Mouse (Mus musculus) forebrain, embryonic 13.5 days (tissue): Measurements from ENCODE around the gene Ube2h. TPM values are rescaled to one million over a fixed set of nuclear protein-coding genes. Genes with fewer than 3 reads are reported as not detected.

ENCODE experiments used
- ATAC-seq: fragments of 200-750 bp; cut with Nextera tagmentation; 2 replicates; pipeline ENCODE4 v1.8.0; 2017
- H3K27ac ChIP-seq: fragments of 300-500 bp; sonication (generic); 2 replicates; pipeline ENCODE4 v1.5.1; 2015; ENCODE audit warnings: inconsistent platforms, mild to moderate bottlenecking, moderate library complexity
- H3K27me3 ChIP-seq: fragments of 300-500 bp; sonication (generic); 2 replicates; pipeline ENCODE4 v1.6.1; 2015; ENCODE audit warnings: mild to moderate bottlenecking, inconsistent platforms
- H3K36me3 ChIP-seq: fragments of 300-500 bp; sonication (generic); 2 replicates; pipeline ENCODE4 v1.6.1; 2015; ENCODE audit warnings: mild to moderate bottlenecking, inconsistent platforms; ENCODE audit not compliant: poor library complexity, severe bottlenecking
- H3K4me1 ChIP-seq: fragments of 300-500 bp; sonication (generic); 2 replicates; pipeline ENCODE4 v1.6.1; 2015; ENCODE audit warnings: inconsistent platforms
- H3K4me2 ChIP-seq: fragments of 300-500 bp; sonication (generic); 2 replicates; pipeline ENCODE4 v1.6.1; 2015; ENCODE audit warnings: inconsistent platforms, mild to moderate bottlenecking, moderate library complexity
- H3K4me3 ChIP-seq: fragments of 300-500 bp; sonication (generic); 2 replicates; pipeline ENCODE4 v1.5.1; 2015; ENCODE audit warnings: mild to moderate bottlenecking, inconsistent platforms
- H3K9ac ChIP-seq: fragments of 300-500 bp; sonication (generic); 2 replicates; pipeline ENCODE4 v1.6.1; 2015; ENCODE audit warnings: mild to moderate bottlenecking, inconsistent platforms
- H3K9me3 ChIP-seq: fragments of 300-500 bp; sonication (generic); replicated peaks from 2 replicates; pipeline ENCODE4 v1.6.1; 2016; ENCODE audit warnings: inconsistent platforms
- WGBS: fragments of 180-500 bp; shearing (Covaris S2); methylation state at CpG from one replicate; pipeline ENCODE4 v1.1.7; 2015; 5-methylcytosine and 5-hydroxymethylcytosine counted together
- polyA plus RNA-seq: library from polyadenylated mRNA; unstranded; fragments of >200 nt; fragmentation: Nextera tagmentation; extraction: Ambion mirVana; gene quantifications from 2 replicates; pipeline ENCODE4 v1.2.1, GENCODE M21; 2015

Gene Ube2h
- polyA plus RNA-seq, 1 experiment from 2014 or later: 55.8 TPM

DNA sequence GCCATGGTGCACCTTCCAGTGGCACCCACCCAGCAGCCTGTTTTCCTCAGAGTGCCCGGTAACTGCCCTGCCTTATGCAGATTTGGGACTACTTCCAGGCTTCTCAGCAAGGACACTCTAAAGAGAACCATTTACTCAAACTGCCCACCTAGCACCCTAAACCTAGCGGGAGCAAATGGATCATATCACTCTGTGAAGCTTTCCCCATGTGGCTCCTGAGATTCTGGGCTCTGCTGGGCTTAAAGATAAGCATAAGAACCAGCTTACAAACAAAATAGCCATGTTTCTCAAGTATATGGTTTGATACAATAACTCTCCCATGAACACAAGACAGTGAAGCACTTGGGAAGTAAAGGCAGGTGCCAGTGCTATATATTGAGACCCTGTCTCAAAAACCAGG is 11.8 kb downstream of the Ube2h start:
- Histone ChIP-seq H3K4me3 (no peak overlapping the region), H3K36me3 (peaks cover 32% of the 10 kb centered on the region), H3K9ac (no peak overlapping the region), H3K9me3 (no peaks in the 10 kb centered on the region), H3K27me3 (no peaks in the 10 kb centered on the region), H3K4me1 (no peaks in the 10 kb centered on the region), H3K4me2 (no peak overlapping the region), H3K27ac (no peak overlapping the region)
- WGBS: 92% methylated on average over 2 of the region's 2 CpGs
- no peak for ATAC-seq

- no peak for ATAC-seq
- Histone ChIP-seq H3K4me3 (no peak overlapping the region), H3K27me3 (no peaks in the 10 kb centered on the region), H3K36me3 (peaks cover 40% of the 10 kb centered on the region), H3K27ac (no peak overlapping the region), H3K4me2 (no peak overlapping the region), H3K9ac (no peak overlapping the region), H3K9me3 (no peaks in the 10 kb centered on the region), H3K4me1 (no peaks in the 10 kb centered on the region)
- WGBS: 96% methylated on average over 6 of the region's 6 CpGs
Measured at GRCm38 (mm10) chr6:30287958-30288357, 16.4 kb downstream of the Ube2h start.

DNA sequence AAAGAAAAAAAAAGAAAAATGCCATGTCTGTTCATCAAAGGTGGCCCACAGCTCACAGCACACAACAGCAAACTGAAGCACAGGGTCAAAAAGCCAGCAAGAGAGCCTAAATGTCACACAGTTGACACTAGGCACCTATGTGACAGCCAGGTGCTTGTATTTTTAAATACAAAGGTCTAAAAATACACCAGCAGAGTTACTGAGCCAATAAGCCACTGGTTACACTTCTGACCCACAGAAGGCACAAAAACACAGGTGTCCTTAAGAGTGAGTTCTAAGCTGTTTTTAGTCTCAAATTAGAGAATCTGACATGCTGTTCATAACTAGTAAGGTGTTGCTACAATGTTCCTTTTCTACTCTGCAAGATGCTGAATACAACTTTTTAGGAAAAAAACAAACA is 17.7 kb downstream of the Ube2h start:
- H3K9ac ChIP-seq: no peak overlapping the region

DNA sequence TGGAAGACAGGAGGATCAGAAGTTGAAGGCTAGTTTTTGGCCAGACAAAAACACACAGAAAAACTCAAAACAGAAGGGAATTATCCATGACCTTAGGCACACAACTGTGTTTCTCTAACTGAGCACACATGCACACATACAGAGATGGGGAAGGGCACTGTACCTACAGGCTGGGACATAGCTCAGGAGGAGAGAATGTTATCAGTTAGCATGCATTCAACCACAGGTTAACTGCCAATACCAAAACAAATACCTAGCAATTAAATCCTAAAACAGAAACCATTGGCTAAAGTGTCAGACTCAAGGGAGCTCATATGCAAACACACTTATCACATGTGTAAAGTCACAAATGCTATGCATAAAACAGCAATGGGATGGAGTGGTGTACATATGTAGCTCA is 20.2 kb downstream of the Ube2h start:
- H3K4me3 ChIP-seq: no peak overlapping the region
- no peak overlapping the region for H3K27ac ChIP-seq
- H3K36me3 ChIP-seq: peaks cover 56% of the 10 kb centered on the region
- H3K9ac ChIP-seq: no peak overlapping the region
- H3K4me2 ChIP-seq: no peak overlapping the region
- no peaks in the 10 kb centered on the region for H3K27me3 ChIP-seq
- H3K9me3 ChIP-seq: no peaks in the 10 kb centered on the region
- no peaks in the 10 kb centered on the region for H3K4me1 ChIP-seq
- ATAC-seq: no peak

More for the DNA sequence above, 17.7 kb downstream of the Ube2h start:
- no peak overlapping the region for H3K4me2 ChIP-seq
- no peaks in the 10 kb centered on the region for H3K9me3 ChIP-seq
- H3K4me3 ChIP-seq: no peak overlapping the region
- H3K27ac ChIP-seq: no peak overlapping the region
- peaks cover 43% of the 10 kb centered on the region for H3K36me3 ChIP-seq
- H3K27me3 ChIP-seq: no peaks in the 10 kb centered on the region
- no peaks in the 10 kb centered on the region for H3K4me1 ChIP-seq
- ATAC-seq: no peak

- H3K36me3 ChIP-seq: peaks cover 62% of the 10 kb centered on the region
- no peak overlapping the region for H3K9ac ChIP-seq
- ATAC-seq: no peak
- WGBS: 99% methylated on average over 2 of the region's 2 CpGs
- no peaks in the 10 kb centered on the region for H3K4me1 ChIP-seq
- no peaks in the 10 kb centered on the region for H3K9me3 ChIP-seq
- no peak overlapping the region for H3K27ac ChIP-seq
- no peaks in the 10 kb centered on the region for H3K27me3 ChIP-seq
- no peak overlapping the region for H3K4me2 ChIP-seq
- no peak overlapping the region for H3K4me3 ChIP-seq
Measured at GRCm38 (mm10) chr6:30282361-30282760, 22.0 kb downstream of the Ube2h start.

DNA sequence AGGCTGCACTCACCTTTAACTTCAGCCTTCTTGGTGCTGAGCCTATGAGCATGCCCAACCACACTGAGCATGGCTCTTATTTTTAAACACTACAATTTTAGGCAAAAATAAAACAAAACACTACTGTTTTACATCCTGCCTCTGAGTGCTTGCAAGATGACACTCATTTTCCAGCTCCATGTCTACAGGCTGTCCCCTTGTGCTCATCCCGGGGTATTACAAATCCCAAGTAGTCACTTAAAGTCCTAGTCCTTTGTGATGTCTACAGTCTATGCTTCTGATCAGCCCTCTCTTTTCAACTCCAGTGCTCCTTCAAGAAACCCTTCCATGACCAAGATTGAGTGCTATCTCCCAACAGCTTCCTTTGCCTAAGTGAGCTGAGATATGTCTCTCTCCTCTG is 26.0 kb downstream of the Ube2h start:
- Histone ChIP-seq H3K9me3 (no peaks in the 10 kb centered on the region), H3K4me2 (no peak overlapping the region), H3K27me3 (no peaks in the 10 kb centered on the region), H3K36me3 (peaks cover 62% of the 10 kb centered on the region), H3K27ac (no peak overlapping the region), H3K4me3 (no peak overlapping the region), H3K9ac (no peak overlapping the region), H3K4me1 (peaks cover 2% of the 10 kb centered on the region)
- no peak for ATAC-seq
- 74% methylated on average over 1 of the region's 1 CpGs for WGBS

DNA sequence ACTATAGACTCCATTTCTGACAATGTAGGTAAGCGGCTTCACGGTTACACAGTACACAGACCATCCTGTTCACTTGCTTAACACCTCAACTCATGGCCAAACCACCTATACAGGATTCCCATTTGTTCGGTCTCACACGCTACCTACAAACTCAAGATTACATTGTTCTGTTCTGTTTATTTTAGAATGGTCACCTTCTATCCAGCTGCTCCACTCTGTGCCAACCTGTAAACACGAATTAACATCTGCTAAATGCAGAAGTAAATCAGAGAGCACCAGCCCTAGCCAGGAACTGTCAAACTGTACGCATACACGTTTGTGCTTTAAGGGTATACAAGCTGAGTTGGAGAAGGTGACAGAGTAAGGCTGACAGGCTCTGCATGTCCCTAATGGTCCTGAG is 27.5 kb downstream of the Ube2h start:
- Histone ChIP-seq H3K4me2 (no peak overlapping the region), H3K4me1 (peaks cover 17% of the 10 kb centered on the region), H3K9me3 (no peaks in the 10 kb centered on the region), H3K27ac (no peak overlapping the region), H3K4me3 (no peak overlapping the region), H3K36me3 (peaks cover 64% of the 10 kb centered on the region), H3K27me3 (no peaks in the 10 kb centered on the region), H3K9ac (no peak overlapping the region)
- ATAC-seq: no peak
- WGBS: 97% methylated on average over 7 of the region's 7 CpGs

- no peak for ATAC-seq
- no peak overlapping the region for H3K4me3 ChIP-seq
- 76% methylated on average over 3 of the region's 3 CpGs for WGBS
Measured at GRCm38 (mm10) chr6:30276375-30276774, 28.0 kb downstream of the Ube2h start.

DNA sequence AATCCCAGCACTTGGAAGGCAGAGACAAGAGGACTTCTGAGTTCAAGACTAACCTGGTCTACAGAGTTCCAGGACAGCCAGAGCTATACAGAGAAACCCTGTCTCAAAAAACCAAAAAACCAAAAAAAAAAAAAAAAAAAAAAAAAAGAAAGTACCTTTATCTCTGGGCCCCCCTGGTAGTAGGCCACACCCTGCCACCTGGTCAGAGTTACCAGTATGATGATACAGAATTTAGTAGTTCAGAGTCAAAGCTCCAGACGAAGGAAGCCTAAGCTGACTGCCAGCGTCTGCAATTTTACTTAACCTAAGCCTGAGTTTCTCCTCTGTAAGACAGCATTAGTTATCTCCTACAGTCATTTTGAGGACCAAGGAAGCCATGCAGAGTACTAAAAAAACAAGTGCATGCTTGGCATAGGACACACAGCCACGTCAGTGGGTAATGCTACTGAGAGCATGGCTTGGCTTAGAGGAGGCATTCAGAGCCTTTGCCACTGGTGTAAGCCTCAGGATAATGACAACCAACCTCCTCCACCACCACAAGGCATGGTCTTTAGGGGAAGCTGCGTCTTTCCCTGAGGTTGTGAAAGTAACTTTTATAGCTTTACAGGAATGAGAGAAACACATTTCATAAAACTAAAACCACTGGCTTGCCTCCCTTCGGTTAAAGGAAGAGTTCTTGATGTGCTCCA is 29.0 kb downstream of the Ube2h start:
- peaks cover 17% of the 10 kb centered on the region for H3K4me1 ChIP-seq
- H3K9ac ChIP-seq: no peak overlapping the region
- WGBS: 81% methylated on average over 5 of the region's 5 CpGs
- H3K36me3 ChIP-seq: peaks cover 60% of the 10 kb centered on the region
- no peak overlapping the region for H3K4me3 ChIP-seq
- no peak overlapping the region for H3K4me2 ChIP-seq
- no peaks in the 10 kb centered on the region for H3K27me3 ChIP-seq
- H3K9me3 ChIP-seq: no peaks in the 10 kb centered on the region
- no peak overlapping the region for H3K27ac ChIP-seq
- ATAC-seq: no peak

More at GRCm38 (mm10) chr6:30276375-30276774, 28.0 kb downstream of the Ube2h start:
- Histone ChIP-seq H3K4me2 (no peak overlapping the region), H3K36me3 (peaks cover 61% of the 10 kb centered on the region), H3K9ac (no peak overlapping the region), H3K27me3 (no peaks in the 10 kb centered on the region), H3K9me3 (no peaks in the 10 kb centered on the region), H3K27ac (no peak overlapping the region), H3K4me1 (peaks cover 17% of the 10 kb centered on the region)

DNA sequence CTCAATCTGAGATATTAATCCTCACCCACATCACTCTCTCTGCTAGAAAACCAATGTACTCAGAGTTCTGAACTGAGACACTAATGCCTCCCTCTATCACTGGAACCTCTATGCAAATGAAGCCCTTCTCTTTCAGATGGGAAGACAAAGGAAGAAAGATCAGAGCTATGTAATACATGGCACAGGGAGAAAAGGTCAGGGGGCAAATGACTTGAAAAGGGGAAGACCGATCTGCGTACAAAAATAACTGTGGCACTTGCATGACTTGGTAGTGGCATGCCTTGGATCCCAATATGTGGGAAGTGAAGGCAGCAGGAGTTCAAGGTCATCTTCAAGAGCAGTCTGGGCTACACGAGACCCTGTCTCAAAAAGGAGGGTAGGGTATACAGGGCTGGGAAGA is 31.4 kb downstream of the Ube2h start:
- peaks cover 17% of the 10 kb centered on the region for H3K4me1 ChIP-seq
- peaks cover 46% of the 10 kb centered on the region for H3K36me3 ChIP-seq
- ATAC-seq: no peak
- no peaks in the 10 kb centered on the region for H3K9me3 ChIP-seq
- WGBS: 13% methylated on average over 3 of the region's 3 CpGs
- no peak overlapping the region for H3K27ac ChIP-seq
- H3K27me3 ChIP-seq: no peaks in the 10 kb centered on the region
- H3K4me2 ChIP-seq: no peak overlapping the region
- no peak overlapping the region for H3K9ac ChIP-seq
- H3K4me3 ChIP-seq: no peak overlapping the region

GRCm38 (mm10) chr6:30272338-30272905 is 31.9 kb downstream of the Ube2h start:
- H3K27me3 ChIP-seq: no peaks in the 10 kb centered on the region
- H3K4me1 ChIP-seq: peaks cover 17% of the 10 kb centered on the region
- H3K9me3 ChIP-seq: no peaks in the 10 kb centered on the region
- ATAC-seq: no peak
- no peak overlapping the region for H3K27ac ChIP-seq
- peaks cover 46% of the 10 kb centered on the region for H3K36me3 ChIP-seq
- no peak overlapping the region for H3K4me2 ChIP-seq
- H3K4me3 ChIP-seq: no peak overlapping the region
- WGBS: 22% methylated on average over 11 of the region's 11 CpGs
- H3K9ac ChIP-seq: no peak overlapping the region

GRCm38 (mm10) chr6:30269846-30270245 is 34.5 kb downstream of the Ube2h start:
- Histone ChIP-seq H3K36me3 (peaks cover 51% of the 10 kb centered on the region), H3K4me2 (no peak overlapping the region), H3K4me1 (peaks cover 17% of the 10 kb centered on the region), H3K27ac (no peak overlapping the region), H3K9me3 (no peaks in the 10 kb centered on the region), H3K4me3 (no peak overlapping the region), H3K9ac (no peak overlapping the region), H3K27me3 (no peaks in the 10 kb centered on the region)
- WGBS: 88% methylated on average over 5 of the region's 5 CpGs
- ATAC-seq: no peak

GRCm38 (mm10) chr6:30267486-30267885 is 36.9 kb downstream of the Ube2h start:
- 88% methylated on average over 7 of the region's 7 CpGs for WGBS
- no peak overlapping the region for H3K27ac ChIP-seq
- no peak for ATAC-seq
- no peak overlapping the region for H3K9ac ChIP-seq
- H3K27me3 ChIP-seq: no peaks in the 10 kb centered on the region
- H3K36me3 ChIP-seq: peaks cover 43% of the 10 kb centered on the region
- no peak overlapping the region for H3K4me2 ChIP-seq
- peaks cover 6% of the 10 kb centered on the region for H3K4me1 ChIP-seq
- no peak overlapping the region for H3K4me3 ChIP-seq
- H3K9me3 ChIP-seq: no peaks in the 10 kb centered on the region
